Mouse (Mus musculus) intestine, embryonic 16.5 days (tissue): Measurements from ENCODE around the gene Anxa9. TPM values are rescaled to one million over a fixed set of nuclear protein-coding genes. Genes with fewer than 3 reads are reported as not detected.
A peak's percentile ranks its signal among the peaks of the same experiment; 100 is the strongest.

ENCODE experiments used
- ATAC-seq: fragments of 200-750 bp; cut with Nextera tagmentation; 2 replicates; pipeline ENCODE4 v1.8.0; 2017; ENCODE audit warnings: moderate TSS enrichment, moderate library complexity
- H3K27ac ChIP-seq: fragments of 300-500 bp; sonication (generic); 2 replicates; pipeline ENCODE4 v1.5.1; 2014; ENCODE audit warnings: mild to moderate bottlenecking, low read length
- H3K27me3 ChIP-seq: fragments of 300-500 bp; sonication (generic); replicated peaks from 2 replicates; pipeline ENCODE4 v1.6.1; 2014; ENCODE audit warnings: low read length, control low read depth, mixed read lengths; ENCODE audit not compliant: control insufficient read depth, insufficient read depth
- H3K36me3 ChIP-seq: fragments of 300-500 bp; sonication (generic); 2 replicates; pipeline ENCODE4 v1.6.1; 2014; ENCODE audit warnings: low read length, control low read depth; ENCODE audit not compliant: control insufficient read depth, insufficient read depth
- H3K4me1 ChIP-seq: fragments of 300-500 bp; sonication (generic); 2 replicates; pipeline ENCODE4 v1.6.1; 2014; ENCODE audit warnings: low read length, control low read depth, mixed read lengths; ENCODE audit not compliant: control insufficient read depth, insufficient read depth
- H3K4me2 ChIP-seq: fragments of 300-500 bp; sonication (generic); 2 replicates; pipeline ENCODE4 v1.6.1; 2014; ENCODE audit warnings: low read depth, low read length, control low read depth
- H3K4me3 ChIP-seq: fragments of 300-500 bp; sonication (generic); 2 replicates; pipeline ENCODE4 v1.5.1; 2014; ENCODE audit warnings: mild to moderate bottlenecking, low read length
- H3K9ac ChIP-seq: fragments of 300-500 bp; sonication (generic); 2 replicates; pipeline ENCODE4 v1.6.1; 2014; ENCODE audit warnings: low read depth, low read length
- H3K9me3 ChIP-seq: fragments of 300-500 bp; sonication (generic); 2 replicates; pipeline ENCODE4 v1.6.1; 2016; ENCODE audit warnings: low read length, control low read depth; ENCODE audit not compliant: control insufficient read depth
- WGBS: fragments of 180-500 bp; shearing (Covaris S2); extraction: QIAGEN DNeasy Blood & Tissue Kit; methylation state at CpG from one replicate; pipeline ENCODE4 v1.1.7; 2014; 5-methylcytosine and 5-hydroxymethylcytosine counted together
- polyA plus RNA-seq: library from polyadenylated mRNA; unstranded; fragments of >200 nt; fragmentation: Nextera tagmentation; extraction: Ambion mirVana; gene quantifications from 2 replicates; pipeline ENCODE4 v1.2.1, GENCODE M21; 2015

The Anxa9 gene
- polyA plus RNA-seq, 1 experiment from 2014 or later, result 1.9 TPM

GRCm38 (mm10) chr3:95301204-95301796, 5.7 kb downstream of the Anxa9 start:
- WGBS, result 69% methylated on average over 3 of the region's 3 CpGs
- ATAC-seq, result peak; percentile 50

DNA sequence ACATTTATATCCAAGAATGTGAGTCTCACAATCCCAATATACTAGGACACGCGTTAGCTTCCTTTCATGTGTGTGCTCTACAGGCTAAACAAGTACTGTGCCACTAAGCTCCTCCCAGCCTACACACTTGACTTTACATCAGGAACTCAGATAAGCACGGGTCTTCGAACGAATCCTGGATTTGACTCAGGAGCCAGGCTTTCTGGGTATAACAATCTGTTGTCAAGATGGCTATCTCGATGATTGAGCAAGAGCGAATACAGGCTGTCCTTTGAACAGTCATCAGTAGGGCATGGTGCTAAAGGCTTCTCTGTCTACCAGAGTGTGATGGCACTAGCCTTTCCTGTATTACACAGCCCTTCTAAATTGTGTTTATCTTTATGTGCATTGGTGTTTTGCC, 9.0 kb downstream of the Anxa9 start:
- H3K36me3 ChIP-seq, result peaks cover 9% of the 10 kb centered on the region; the same call in 1 of the 2 replicates

More at GRCm38 (mm10) chr3:95301204-95301796, 5.7 kb downstream of the Anxa9 start:
- Histone ChIP-seq H3K27ac (peak overlapping the region; percentile 59), H3K27me3 (no peaks in the 10 kb centered on the region), H3K36me3 (0 out of 2 replicates have a peak, but pooled peaks cover 5% of the 10 kb centered on the region), H3K4me1 (peaks cover 5% of the 10 kb centered on the region; the same call in 1 of the 2 replicates), H3K4me2 (0 out of 2 replicates have a peak overlapping the region, but pooled peaks have one; percentile 18), H3K4me3 (no peak overlapping the region), H3K9ac (no peak overlapping the region), H3K9me3 (no peaks in the 10 kb centered on the region)

GRCm38 (mm10) chr3:95296103-95296469, 10.9 kb downstream of the Anxa9 start:
- no peak overlapping the region for H3K4me3 ChIP-seq
- H3K36me3 ChIP-seq, result peaks cover 9% of the 10 kb centered on the region; the same call in 1 of the 2 replicates
- no peaks in the 10 kb centered on the region for H3K9me3 ChIP-seq
- peaks cover 4% of the 10 kb centered on the region; the same call in 1 of the 2 replicates for H3K4me1 ChIP-seq
- H3K27me3 ChIP-seq, result no peaks in the 10 kb centered on the region
- no peak overlapping the region for H3K4me2 ChIP-seq
- ATAC-seq, result no peak
- no peak overlapping the region for H3K27ac ChIP-seq
- H3K9ac ChIP-seq, result no peak overlapping the region
- 9% methylated on average over 5 of the region's 5 CpGs for WGBS

More for the DNA sequence above, 9.0 kb downstream of the Anxa9 start:
- ATAC-seq, result peak; percentile 89
- H3K9me3 ChIP-seq, result no peaks in the 10 kb centered on the region
- no peak overlapping the region for H3K9ac ChIP-seq
- no peak overlapping the region for H3K4me3 ChIP-seq
- 72% methylated on average over 7 of the region's 7 CpGs for WGBS
- peak overlapping the region; percentile 61 for H3K27ac ChIP-seq
- peaks cover 5% of the 10 kb centered on the region; the same call in 1 of the 2 replicates for H3K4me1 ChIP-seq
- no peaks in the 10 kb centered on the region for H3K27me3 ChIP-seq
- H3K4me2 ChIP-seq, result no peak overlapping the region

- H3K9ac ChIP-seq, result no peak overlapping the region
- H3K36me3 ChIP-seq, result peaks cover 9% of the 10 kb centered on the region; the same call in 1 of the 2 replicates
- H3K4me2 ChIP-seq, result no peak overlapping the region
- H3K27me3 ChIP-seq, result no peaks in the 10 kb centered on the region
- H3K27ac ChIP-seq, result no peak overlapping the region
- no peak overlapping the region for H3K4me3 ChIP-seq
- peaks cover 2% of the 10 kb centered on the region; the same call in 1 of the 2 replicates for H3K4me1 ChIP-seq
- ATAC-seq, result no peak
- WGBS, result 77% methylated on average over 11 of the region's 11 CpGs
- no peaks in the 10 kb centered on the region for H3K9me3 ChIP-seq
Observed at GRCm38 (mm10) chr3:95295321-95296102, 11.5 kb downstream of the Anxa9 start.

DNA sequence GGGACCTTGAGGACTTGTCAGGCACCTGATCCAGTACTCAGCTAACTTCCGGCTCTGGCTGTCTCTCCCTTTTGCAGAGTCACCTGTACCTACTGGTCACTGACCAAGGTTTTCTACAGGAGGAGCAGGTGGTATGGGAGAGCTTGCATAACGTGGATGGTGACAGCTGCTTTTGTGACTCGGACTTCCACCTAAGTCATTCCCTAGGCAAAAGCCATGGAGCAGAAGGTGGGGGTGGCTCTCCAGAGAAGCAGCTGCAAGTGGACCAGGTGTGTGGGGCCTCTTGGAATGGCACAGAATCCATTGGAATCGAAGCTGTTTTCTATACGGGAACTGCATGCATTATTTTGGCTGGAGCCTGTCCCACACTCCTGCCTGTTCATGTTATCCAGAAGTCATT, 12.3 kb downstream of the Anxa9 start:
- Histone ChIP-seq H3K4me2 (no peak overlapping the region), H3K4me3 (no peak overlapping the region), H3K27me3 (no peaks in the 10 kb centered on the region), H3K36me3 (peaks cover 9% of the 10 kb centered on the region; the same call in 1 of the 2 replicates), H3K9ac (no peak overlapping the region), H3K9me3 (no peaks in the 10 kb centered on the region), H3K27ac (no peak overlapping the region), H3K4me1 (peaks cover 2% of the 10 kb centered on the region; the same call in 1 of the 2 replicates)
- no peak for ATAC-seq
- 82% methylated on average over 5 of the region's 5 CpGs for WGBS

GRCm38 (mm10) chr3:95294316-95294715, 12.7 kb downstream of the Anxa9 start:
- ATAC-seq, result no peak
- no peak overlapping the region for H3K4me3 ChIP-seq
- 85% methylated on average over 7 of the region's 7 CpGs for WGBS

DNA sequence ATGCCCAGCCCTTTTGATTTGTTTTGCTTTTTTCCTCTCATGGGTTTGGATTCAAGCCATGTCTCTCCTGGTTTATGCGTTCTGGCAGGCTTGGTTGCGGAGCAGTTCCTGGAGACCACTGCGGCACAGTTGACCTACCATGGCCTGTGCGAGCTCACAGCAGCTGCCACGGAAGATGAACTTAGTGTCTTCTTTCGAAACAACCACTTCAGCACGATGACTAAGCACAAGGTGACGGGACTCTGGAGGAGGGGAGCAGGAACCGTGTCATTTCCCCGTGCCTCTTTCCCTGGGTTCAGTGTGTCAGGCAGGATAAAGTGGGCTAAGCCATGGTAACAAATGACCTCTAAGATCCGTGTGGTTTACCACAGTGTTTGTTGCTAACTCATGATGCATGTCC, 13.4 kb downstream of the Anxa9 start:
- H3K36me3 ChIP-seq, result peaks cover 9% of the 10 kb centered on the region
- H3K27me3 ChIP-seq, result no peaks in the 10 kb centered on the region
- no peak overlapping the region for H3K27ac ChIP-seq
- no peak overlapping the region for H3K4me2 ChIP-seq
- H3K4me3 ChIP-seq, result no peak overlapping the region
- 63% methylated on average over 11 of the region's 11 CpGs for WGBS
- no peaks in the 10 kb centered on the region for H3K9me3 ChIP-seq
- H3K4me1 ChIP-seq, result peaks cover 2% of the 10 kb centered on the region; the same call in 1 of the 2 replicates
- H3K9ac ChIP-seq, result no peak overlapping the region
- ATAC-seq, result no peak

More at GRCm38 (mm10) chr3:95294316-95294715, 12.7 kb downstream of the Anxa9 start:
- H3K27ac ChIP-seq, result no peak overlapping the region
- H3K27me3 ChIP-seq, result no peaks in the 10 kb centered on the region
- peaks cover 2% of the 10 kb centered on the region; the same call in 1 of the 2 replicates for H3K4me1 ChIP-seq
- H3K4me2 ChIP-seq, result no peak overlapping the region
- H3K36me3 ChIP-seq, result peaks cover 9% of the 10 kb centered on the region; the same call in 1 of the 2 replicates
- no peak overlapping the region for H3K9ac ChIP-seq
- no peaks in the 10 kb centered on the region for H3K9me3 ChIP-seq

DNA sequence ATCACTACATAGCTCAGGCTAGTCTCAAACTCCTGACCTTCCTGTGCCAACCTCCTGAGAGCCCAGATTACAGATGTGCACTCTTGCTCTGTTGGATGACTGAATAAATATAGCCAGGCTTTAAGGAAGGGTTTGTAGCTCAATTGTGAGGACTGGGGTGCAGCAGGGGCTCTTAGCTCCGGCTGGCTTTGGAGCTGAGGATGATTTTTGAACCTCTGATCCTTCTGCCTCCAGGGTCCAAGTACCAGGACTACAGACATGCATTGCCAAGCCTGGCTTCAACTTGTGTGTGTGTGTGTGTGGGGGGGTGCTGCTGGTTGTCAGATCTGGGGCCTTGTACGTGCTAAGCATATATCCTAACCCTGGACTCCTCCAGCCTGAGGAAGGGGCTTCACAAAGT, 14.1 kb downstream of the Anxa9 start:
- no peak overlapping the region for H3K4me2 ChIP-seq
- peaks cover 2% of the 10 kb centered on the region; the same call in 1 of the 2 replicates for H3K4me1 ChIP-seq
- H3K36me3 ChIP-seq, result peaks cover 9% of the 10 kb centered on the region
- ATAC-seq, result no peak
- no peaks in the 10 kb centered on the region for H3K9me3 ChIP-seq
- no peak overlapping the region for H3K4me3 ChIP-seq
- H3K27ac ChIP-seq, result no peak overlapping the region
- no peaks in the 10 kb centered on the region for H3K27me3 ChIP-seq
- H3K9ac ChIP-seq, result no peak overlapping the region
- WGBS, result 92% methylated on average over 2 of the region's 2 CpGs

GRCm38 (mm10) chr3:95291041-95291440, 15.9 kb downstream of the Anxa9 start:
- no peak overlapping the region for H3K4me2 ChIP-seq
- peak; percentile 32; the same call in 1 of the 2 replicates for ATAC-seq
- 69% methylated on average over 4 of the region's 4 CpGs for WGBS
- no peak overlapping the region for H3K4me3 ChIP-seq
- H3K9me3 ChIP-seq, result no peaks in the 10 kb centered on the region
- H3K4me1 ChIP-seq, result peaks cover 2% of the 10 kb centered on the region
- H3K27me3 ChIP-seq, result no peaks in the 10 kb centered on the region
- H3K9ac ChIP-seq, result no peak overlapping the region
- H3K27ac ChIP-seq, result peak overlapping the region; percentile 5; the same call in 1 of the 2 replicates
- H3K36me3 ChIP-seq, result peaks cover 4% of the 10 kb centered on the region
